Comparison of ENCODE assay signal across 8 mouse cellular contexts in genomic region chr6:99623641-99624040, GRCm38 (mm10). TPM values are rescaled to one million over a fixed set of nuclear protein-coding genes. Genes with fewer than 3 reads are reported as not detected.
DNase-seq lines count a peak whose midpoint lies in the region; ATAC-seq and TF ChIP-seq lines count a peak whose summit lies in the region.
"Had no signal": no experiment of that assay in that cellular context is flagged by ENCODE, and none has a peak within 500 bp of the region (broad histone marks: within the 10 kb centered on the region; RNA-seq: fewer than 3 reads in every experiment).

No protein-coding gene starts in this region.

- H3K9me3 ChIP-seq in embryonic facial prominence, embryonic 11.5 days (replicated peaks; ENCODE audit: control insufficient read depth, low read length), result no peaks in the 10 kb centered on the region
- H3K9me3 ChIP-seq in lung, postnatal 0 days (ENCODE audit: low read length), result no peaks in the 10 kb centered on the region
- H3K9me3 ChIP-seq: stomach, embryonic 15.5 days had no signal

- TF ChIP-seq CTCF in layer of hippocampus, adult 2 months (conservative IDR thresholded peaks at IDR 0.05), result peak; percentile 68
- TF ChIP-seq CTCF in lung, postnatal 0 days (IDR thresholded peaks at IDR 0.05), result peak; percentile 66

- peak; percentile 56; the same call in 1 of the 2 replicates for ATAC-seq in embryonic facial prominence, embryonic 11.5 days (replicated peaks; ENCODE audit: insufficient number of reproducible peaks, low FRiP score, low TSS enrichment, low read depth)
- no peak for ATAC-seq in lung, postnatal 0 days

- TF ChIP-seq EP300 in lung, postnatal 0 days (IDR thresholded peaks at IDR 0.05), result no peak

- peak in 1 of 2 experiments; percentile 50 for DNase-seq in layer of hippocampus, adult 2 months (ENCODE audit: low spot score in 2 of 2)
- no peak for DNase-seq in layer of hippocampus, adult 9-10 months (ENCODE audit: low spot score)
- DNase-seq in ZHBTc4 (ENCODE audit: low read depth, low spot score), result peak; percentile 52
- peak; percentile 69 for DNase-seq in embryonic facial prominence, embryonic 11.5 days (ENCODE audit: low spot score)
- no peak for DNase-seq in lung, postnatal 0 days (ENCODE audit: low spot score)
- no peak for DNase-seq in urinary bladder, postnatal 10 days (ENCODE audit: low spot score)
- DNase-seq in cerebellum, adult 9-10 months, result no peak

- no peak overlapping the region for H3K4me3 ChIP-seq in layer of hippocampus, adult 2 months
- no peak overlapping the region for H3K4me3 ChIP-seq in embryonic facial prominence, embryonic 11.5 days (ENCODE audit: low read depth, low read length)
- no peak overlapping the region for H3K4me3 ChIP-seq in lung, postnatal 0 days (ENCODE audit: low read depth, low read length)
- H3K4me3 ChIP-seq: stomach, embryonic 15.5 days had no signal

- no peak overlapping the region for H3K4me2 ChIP-seq in embryonic facial prominence, embryonic 11.5 days (ENCODE audit: low read depth, low read length)
- no peak overlapping the region for H3K4me2 ChIP-seq in lung, postnatal 0 days (replicated peaks; ENCODE audit: low read depth, low read length)
- H3K4me2 ChIP-seq: stomach, embryonic 15.5 days had no signal

- H3K27me3 ChIP-seq in embryonic facial prominence, embryonic 11.5 days (ENCODE audit: control insufficient read depth, insufficient read depth, low read length), result no peaks in the 10 kb centered on the region
- H3K27me3 ChIP-seq in lung, postnatal 0 days (replicated peaks; ENCODE audit: insufficient read depth, low read length), result no peaks in the 10 kb centered on the region
- H3K27me3 ChIP-seq: stomach, embryonic 15.5 days had no signal

- 17% methylated on average over 6 of the region's 6 CpGs for WGBS in embryonic facial prominence, embryonic 11.5 days
- 27% methylated on average over 6 of the region's 6 CpGs for WGBS in lung, postnatal 0 days

- no peak overlapping the region for H3K27ac ChIP-seq in layer of hippocampus, adult 2 months
- no peak overlapping the region for H3K27ac ChIP-seq in embryonic facial prominence, embryonic 11.5 days (replicated peaks; ENCODE audit: low read depth, low read length)
- no peak overlapping the region for H3K27ac ChIP-seq in lung, postnatal 0 days (ENCODE audit: low read length)
- H3K27ac ChIP-seq: stomach, embryonic 15.5 days had no signal

- H3K9ac ChIP-seq in embryonic facial prominence, embryonic 11.5 days (replicated peaks; ENCODE audit: low read length), result no peak overlapping the region
- no peak overlapping the region for H3K9ac ChIP-seq in lung, postnatal 0 days (replicated peaks; ENCODE audit: low read depth)
- H3K9ac ChIP-seq: stomach, embryonic 15.5 days had no signal

- peaks cover 3% of the 10 kb centered on the region for H3K4me1 ChIP-seq in embryonic facial prominence, embryonic 11.5 days (ENCODE audit: control insufficient read depth, insufficient read depth, low read length)
- H3K4me1 ChIP-seq in lung, postnatal 0 days (ENCODE audit: insufficient read depth, low read depth, low read length), result no peaks in the 10 kb centered on the region
- H3K4me1 ChIP-seq: stomach, embryonic 15.5 days had no signal

- H3K36me3 ChIP-seq in embryonic facial prominence, embryonic 11.5 days (replicated peaks; ENCODE audit: control insufficient read depth, insufficient read depth, low read depth, low read length), result no peaks in the 10 kb centered on the region
- no peaks in the 10 kb centered on the region for H3K36me3 ChIP-seq in lung, postnatal 0 days (ENCODE audit: insufficient read depth, low read length)
- H3K36me3 ChIP-seq: stomach, embryonic 15.5 days had no signal

RNA-seq across cellular contexts. Expression of gene Eif4e3, which starts 42.9 kb away (rescaled TPM):
- total RNA-seq in layer of hippocampus, adult 2 months (2021), result 10 to 100 TPM; 19.9 to 24.5 TPM
- 16.8 and 19.3 TPM in 2 replicates for polyA plus RNA-seq in embryonic facial prominence, embryonic 11.5 days (2014; fragmentation: Nextera tagmentation; extraction: Ambion mirVana)
- polyA plus RNA-seq in lung, postnatal 0 days (2015; fragmentation: Nextera tagmentation; extraction: Ambion mirVana), result 21.2 and 24.1 TPM in 2 replicates

RNA-seq across cellular contexts. Expression of gene Gm20696, which starts 43.0 kb away (rescaled TPM):
- total RNA-seq in layer of hippocampus, adult 2 months (2021), result 1 to 10 TPM; 6.2 to 7.3 TPM
- polyA plus RNA-seq in embryonic facial prominence, embryonic 11.5 days (2014; fragmentation: Nextera tagmentation; extraction: Ambion mirVana), result 2.5 and 3.0 TPM in 2 replicates
- polyA plus RNA-seq in lung, postnatal 0 days (2015; fragmentation: Nextera tagmentation; extraction: Ambion mirVana), result 1.7 and 2.3 TPM in 2 replicates

Comparison
In these comparisons a context has a peak if more than half of its experiments do, and no peak if none do; other contexts are left out.
1. DNase-seq: peak in ZHBTc4 (single experiment) and embryonic facial prominence, embryonic 11.5 days (single experiment); none in layer of hippocampus, adult 9-10 months (single experiment), lung, postnatal 0 days (single experiment), urinary bladder, postnatal 10 days (single experiment) and cerebellum, adult 9-10 months (single experiment).